Mouse (Mus musculus) bone marrow, adult 2 months (tissue): Measurements from ENCODE around the gene Mfap4.

Source experiments
- CTCF ChIP-seq: fragments of 200-500 bp; IDR thresholded peaks from 2 replicates; pipeline ENCODE4 v1.5.1; 2011; ENCODE audit warnings: low read length, control low read depth; ENCODE audit not compliant: control insufficient read depth, insufficient read depth
- POLR2A ChIP-seq: fragments of 200-500 bp; IDR thresholded peaks from 2 replicates; pipeline ENCODE4 v1.6.1; 2011; ENCODE audit warnings: low read depth, mild to moderate bottlenecking, control low read depth, low read length, borderline replicate concordance; ENCODE audit not compliant: control insufficient read depth

DNA sequence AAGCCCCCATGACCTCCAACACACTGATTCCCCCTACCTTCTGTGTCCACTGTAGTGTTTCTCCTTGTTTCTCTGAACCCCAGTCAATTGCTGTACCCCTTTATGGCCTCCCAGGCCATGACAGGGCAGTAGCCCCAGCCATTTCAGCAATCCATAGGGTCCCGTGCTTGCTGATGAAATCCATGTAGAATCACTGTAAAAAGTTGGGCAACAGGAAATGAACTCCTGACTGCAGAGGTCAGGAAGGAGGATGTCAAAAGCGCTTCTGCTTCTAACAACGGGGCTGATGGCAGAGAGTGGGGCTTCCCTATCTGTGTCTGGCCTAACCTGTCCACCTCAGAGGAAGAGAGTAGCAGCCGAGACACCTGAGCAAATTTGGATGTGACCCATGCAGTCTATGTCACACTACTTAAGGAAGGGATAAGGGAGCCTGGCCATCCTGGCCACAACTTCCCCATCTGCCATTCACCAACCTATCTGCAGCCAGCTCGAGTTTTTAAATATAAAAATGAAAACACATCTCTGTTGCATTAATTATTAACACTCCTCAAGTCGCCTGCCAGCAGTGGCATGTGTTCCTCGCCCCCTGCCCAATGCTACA, 15.8 kb upstream of the Mfap4 start:
- TF ChIP-seq CTCF (no peak), POLR2A (no peak)
